Mouse (Mus musculus) stomach, postnatal 0 days (tissue): ENCODE results near the gene Atxn1. TPM values are rescaled to one million over a fixed set of nuclear protein-coding genes. Genes with fewer than 3 reads are reported as not detected.

Experiments
- ATAC-seq: fragments of 200-750 bp; cut with Nextera tagmentation; 2 replicates; pipeline ENCODE4 v1.8.0; 2017; ENCODE audit not compliant: low FRiP score, low TSS enrichment
- DNase-seq: peaks from one replicate; pipeline ENCODE4 v3.0.0-alpha.2; 2016; ENCODE audit warnings: low spot score
- H3K27ac ChIP-seq: fragments of 300-500 bp; sonication (generic); replicated peaks from 2 replicates; pipeline ENCODE4 v1.5.1; 2014; ENCODE audit warnings: mild to moderate bottlenecking, control low read depth
- H3K27me3 ChIP-seq: fragments of 300-500 bp; sonication (generic); 2 replicates; pipeline ENCODE4 v1.6.1; 2014; ENCODE audit warnings: low read length; ENCODE audit not compliant: control insufficient read depth, insufficient read depth
- H3K36me3 ChIP-seq: fragments of 300-500 bp; sonication (generic); 2 replicates; pipeline ENCODE4 v1.6.1; 2014; ENCODE audit warnings: low read length, mixed read lengths; ENCODE audit not compliant: control insufficient read depth, insufficient read depth
- H3K4me1 ChIP-seq: fragments of 300-500 bp; sonication (generic); replicated peaks from 2 replicates; pipeline ENCODE4 v1.6.1; 2014; ENCODE audit warnings: antibody characterized with exemption; ENCODE audit not compliant: control insufficient read depth, insufficient read depth
- H3K4me2 ChIP-seq: fragments of 300-500 bp; sonication (generic); replicated peaks from 2 replicates; pipeline ENCODE4 v1.6.1; 2014; ENCODE audit warnings: low read depth, mild to moderate bottlenecking, control low read depth, moderate library complexity
- H3K4me3 ChIP-seq: fragments of 300-500 bp; sonication (generic); 2 replicates; pipeline ENCODE4 v1.5.1; 2014; ENCODE audit warnings: low read depth, low read length, control low read depth
- H3K9ac ChIP-seq: fragments of 300-500 bp; sonication (generic); 2 replicates; pipeline ENCODE4 v1.6.1; 2014; ENCODE audit warnings: mild to moderate bottlenecking, low read length, control low read depth, mixed read lengths
- H3K9me3 ChIP-seq: fragments of 300-500 bp; sonication (generic); 2 replicates; pipeline ENCODE4 v1.6.1; 2016; ENCODE audit warnings: low read length; ENCODE audit not compliant: control insufficient read depth
- CTCF ChIP-seq: IDR thresholded peaks from 2 replicates; pipeline ENCODE4 v1.5.1; 2016; ENCODE audit warnings: antibody characterized with exemption, low read depth, mild to moderate bottlenecking, moderate library complexity
- EP300 ChIP-seq: optimal IDR thresholded peaks from 2 replicates; pipeline ENCODE3; 2016; ENCODE audit warnings: antibody characterized with exemption
- WGBS: fragments of 180-500 bp; shearing (Covaris S2); extraction: QIAGEN DNeasy Blood & Tissue Kit; methylation state at CpG from one replicate; pipeline ENCODE4 v1.1.7; 2014; 5-methylcytosine and 5-hydroxymethylcytosine counted together
- polyA plus RNA-seq: library from polyadenylated mRNA; unstranded; fragments of >200 nt; fragmentation: Nextera tagmentation; extraction: Ambion mirVana; gene quantifications from 2 replicates; pipeline ENCODE4 v1.2.1, GENCODE M21; 2015

Gene Atxn1
- polyA plus RNA-seq, 1 experiment from 2014 or later, result 7.0 TPM

GRCm38 (mm10) chr13:45750627-45751026 is 214.2 kb downstream of the Atxn1 start:
- Histone ChIP-seq H3K9ac (no peak overlapping the region), H3K27ac (no peak overlapping the region), H3K4me1 (peaks cover 6% of the 10 kb centered on the region; the same call in 1 of the 2 replicates), H3K4me3 (no peak overlapping the region), H3K4me2 (no peak overlapping the region), H3K9me3 (no peaks in the 10 kb centered on the region), H3K36me3 (no peaks in the 10 kb centered on the region), H3K27me3 (no peaks in the 10 kb centered on the region)
- WGBS, result 72% methylated on average over 6 of the region's 6 CpGs
- no peak for DNase-seq
- TF ChIP-seq CTCF (no peak), EP300 (no peak)
- ATAC-seq, result no peak

- Histone ChIP-seq H3K9me3 (no peaks in the 10 kb centered on the region), H3K4me2 (no peak overlapping the region), H3K9ac (no peak overlapping the region), H3K27ac (peak overlapping the region; percentile 53; the same call in 1 of the 2 replicates), H3K27me3 (no peaks in the 10 kb centered on the region), H3K36me3 (no peaks in the 10 kb centered on the region), H3K4me1 (peaks cover 6% of the 10 kb centered on the region; the same call in 1 of the 2 replicates), H3K4me3 (no peak overlapping the region)
- 32% methylated on average over 1 of the region's 1 CpGs for WGBS
- DNase-seq (no peak), ATAC-seq (no peak)
- no peak for TF ChIP-seq EP300
Observed at GRCm38 (mm10) chr13:45749937-45750336, 214.9 kb downstream of the Atxn1 start.

- H3K4me3 ChIP-seq, result no peak overlapping the region
- no peak overlapping the region for H3K9ac ChIP-seq
- ATAC-seq, result no peak
- TF ChIP-seq EP300, result no peak
- TF ChIP-seq CTCF, result no peak
- 56% methylated on average over 8 of the region's 8 CpGs for WGBS
- H3K27ac ChIP-seq, result 0 out of 2 replicates have a peak overlapping the region, but pooled peaks have one; percentile 53
- H3K27me3 ChIP-seq, result no peaks in the 10 kb centered on the region
- no peaks in the 10 kb centered on the region for H3K9me3 ChIP-seq
- DNase-seq, result no peak
- peaks cover 6% of the 10 kb centered on the region; the same call in 1 of the 2 replicates for H3K4me1 ChIP-seq
- H3K36me3 ChIP-seq, result no peaks in the 10 kb centered on the region
- no peak overlapping the region for H3K4me2 ChIP-seq
Observed at GRCm38 (mm10) chr13:45749222-45749621, 215.6 kb downstream of the Atxn1 start.

DNA sequence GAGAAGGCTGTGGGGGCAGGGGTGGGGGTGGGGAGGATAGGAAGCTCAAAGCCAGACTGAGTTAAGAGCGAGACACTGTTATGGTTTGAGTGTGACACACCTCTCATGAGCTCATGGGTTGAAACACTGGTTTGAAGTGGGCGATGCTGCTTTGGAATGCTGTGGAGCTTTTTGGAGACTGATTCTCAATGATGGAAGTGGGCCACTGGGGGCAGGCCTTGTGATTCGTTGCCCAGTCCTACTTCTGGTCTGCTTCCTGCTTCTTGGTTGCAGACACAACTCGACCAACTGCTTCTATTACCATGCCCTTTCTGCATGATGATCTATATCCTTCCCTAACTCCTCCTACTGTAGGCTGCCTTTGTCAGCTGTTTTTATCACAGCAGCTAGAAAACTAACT is 216.1 kb downstream of the Atxn1 start:
- ATAC-seq, result peak; percentile 61
- Histone ChIP-seq H3K27me3 (no peaks in the 10 kb centered on the region), H3K36me3 (no peaks in the 10 kb centered on the region), H3K9ac (no peak overlapping the region), H3K9me3 (no peaks in the 10 kb centered on the region), H3K27ac (0 out of 2 replicates have a peak overlapping the region, but pooled peaks have one; percentile 14), H3K4me2 (no peak overlapping the region), H3K4me3 (no peak overlapping the region), H3K4me1 (peaks cover 6% of the 10 kb centered on the region; the same call in 1 of the 2 replicates)
- WGBS, result 32% methylated on average over 4 of the region's 4 CpGs
- no peak for TF ChIP-seq EP300
- TF ChIP-seq CTCF, result peak; percentile 35; the same call in 1 of the 2 replicates
- DNase-seq, result no peak

DNA sequence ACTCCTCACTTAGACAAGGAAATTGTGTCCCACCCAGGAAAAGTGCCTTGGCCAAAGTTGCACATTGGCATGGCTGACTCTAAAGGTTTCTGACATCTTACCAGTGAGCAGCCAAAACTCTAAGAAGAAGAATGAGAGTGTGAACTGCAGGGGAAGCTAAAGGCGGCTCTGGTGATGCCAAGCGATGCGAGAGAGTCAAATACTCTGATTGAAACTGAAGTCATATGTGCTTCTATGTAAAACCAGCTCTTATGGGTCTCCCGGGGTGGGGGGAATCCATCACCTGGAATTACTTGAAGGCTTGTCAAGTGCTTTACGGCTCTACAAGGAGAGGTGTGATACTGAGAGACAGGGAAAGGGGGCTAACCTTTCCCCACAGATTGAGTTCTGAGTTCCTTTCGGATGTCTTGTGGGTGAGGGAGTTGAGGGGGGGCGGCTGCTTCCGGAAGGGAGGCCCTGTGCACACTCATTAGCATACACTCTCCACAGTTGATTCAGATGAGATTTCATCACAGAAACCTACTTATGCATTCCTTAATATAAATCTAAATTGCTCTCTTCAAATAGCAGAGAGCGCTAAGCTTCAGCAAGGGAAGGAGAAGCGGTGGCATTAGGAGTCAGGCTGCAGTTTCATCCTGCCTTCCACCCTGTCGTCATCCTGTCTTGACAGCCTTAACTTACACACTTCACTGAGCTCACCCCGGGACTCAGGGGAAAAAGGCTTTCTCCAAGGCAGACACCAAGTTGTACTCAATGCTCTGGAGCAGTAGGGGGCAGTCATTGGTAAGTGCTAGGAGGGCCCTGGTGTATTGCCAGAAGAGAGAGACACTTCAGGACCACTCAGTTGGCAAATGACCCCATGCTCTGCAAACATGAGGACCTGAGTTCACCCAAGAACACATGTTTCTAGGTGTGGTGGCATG is 218.7 kb downstream of the Atxn1 start:
- H3K36me3 ChIP-seq, result no peaks in the 10 kb centered on the region
- 77% methylated on average over 12 of the region's 12 CpGs for WGBS
- H3K4me2 ChIP-seq, result no peak overlapping the region
- no peaks in the 10 kb centered on the region for H3K9me3 ChIP-seq
- H3K27ac ChIP-seq, result no peak overlapping the region
- H3K4me1 ChIP-seq, result peaks cover 6% of the 10 kb centered on the region; the same call in 1 of the 2 replicates
- DNase-seq (no peak), ATAC-seq (no peak)
- H3K27me3 ChIP-seq, result no peaks in the 10 kb centered on the region
- H3K9ac ChIP-seq, result no peak overlapping the region
- no peak overlapping the region for H3K4me3 ChIP-seq
- no peak for TF ChIP-seq EP300
- TF ChIP-seq CTCF, result peak; percentile 63

DNA sequence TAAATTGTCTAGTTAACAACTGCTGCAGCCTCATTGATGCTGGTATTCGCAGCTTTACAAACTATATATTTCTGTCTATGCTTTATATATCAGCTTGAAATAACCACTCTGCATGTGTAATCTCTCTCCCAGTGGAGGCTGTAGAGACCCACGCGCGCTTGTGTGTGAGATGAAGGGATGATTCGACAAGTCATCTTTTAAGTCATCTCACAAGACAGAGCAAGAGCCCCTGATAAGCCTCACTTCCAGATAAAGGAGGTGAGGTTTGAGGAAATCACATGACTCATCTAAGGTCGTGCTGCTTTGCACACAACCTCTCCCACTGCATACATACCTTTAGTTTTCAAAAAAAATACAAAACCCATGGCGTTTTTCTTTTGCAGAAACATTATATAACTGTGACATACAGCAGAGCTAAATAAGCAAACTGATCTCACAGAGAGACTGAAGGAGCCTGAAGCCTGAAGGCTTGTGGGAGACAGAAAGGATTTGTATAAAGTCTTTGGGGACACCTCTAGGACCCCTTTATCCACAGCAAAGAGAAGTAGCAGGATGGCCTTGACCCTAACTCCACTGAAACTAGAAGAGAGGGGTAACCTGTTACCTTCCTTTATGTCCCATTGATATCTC is 219.9 kb downstream of the Atxn1 start:
- Histone ChIP-seq H3K4me1 (peaks cover 6% of the 10 kb centered on the region; the same call in 1 of the 2 replicates), H3K4me2 (no peak overlapping the region), H3K36me3 (no peaks in the 10 kb centered on the region), H3K9me3 (no peaks in the 10 kb centered on the region), H3K4me3 (no peak overlapping the region), H3K27ac (no peak overlapping the region), H3K27me3 (no peaks in the 10 kb centered on the region), H3K9ac (no peak overlapping the region)
- 73% methylated on average over 7 of the region's 7 CpGs for WGBS
- TF ChIP-seq CTCF, result no peak
- TF ChIP-seq EP300, result no peak
- ATAC-seq (no peak), DNase-seq (no peak)
